Mouse (Mus musculus) A20 (cell line): ENCODE measurements around the gene Srrt.

Experiments used
- DNase-seq: peaks from one replicate; pipeline ENCODE4 v3.0.0-alpha.2; 2011; ENCODE audit warnings: low read depth, low spot score

Srrt gene

DNA sequence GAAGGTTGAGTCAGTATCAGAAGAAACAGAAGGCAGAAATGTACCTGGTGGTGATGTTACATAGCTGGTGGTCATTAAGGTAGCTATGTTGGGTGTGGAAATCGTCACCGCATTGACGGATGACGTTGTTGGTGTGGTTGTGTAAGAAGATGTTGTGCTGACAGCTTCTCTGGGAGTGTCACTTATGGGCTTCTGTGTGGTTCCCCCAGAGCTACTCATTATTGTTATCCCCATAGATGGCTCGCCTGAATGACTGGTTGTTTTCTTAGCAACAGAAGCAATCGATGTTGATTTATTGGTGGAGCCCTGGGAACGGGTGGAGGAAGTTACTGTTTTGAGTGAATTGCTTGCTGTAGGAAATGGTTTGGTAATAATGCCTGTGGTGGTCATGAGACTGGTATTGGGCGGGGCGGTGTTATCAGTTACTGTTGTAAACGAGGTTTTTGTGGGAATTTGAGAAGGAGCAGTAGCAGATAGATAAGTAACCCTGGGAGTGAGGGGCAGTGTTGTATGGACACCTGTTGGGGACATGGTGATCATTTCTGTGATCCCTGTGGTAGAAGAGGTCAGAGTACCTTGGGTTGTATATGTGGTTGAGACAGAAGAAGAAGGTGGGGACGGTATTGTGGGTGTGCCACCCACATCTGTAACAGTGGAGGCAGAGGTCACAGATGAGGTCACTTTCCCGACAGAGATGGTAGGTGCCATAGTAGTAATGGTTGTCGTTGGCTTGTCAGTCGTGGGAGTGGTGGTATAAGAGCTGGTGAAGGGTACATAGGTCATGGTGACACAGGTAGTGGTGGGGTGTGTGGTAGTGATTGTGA lies 43.4 kb downstream of the Srrt start:
- no peak for DNase-seq
